Mouse (Mus musculus) lung, adult 2 months (tissue): ENCODE measurements around the gene Nfatc3. TPM values are rescaled to one million over a fixed set of nuclear protein-coding genes. Genes with fewer than 3 reads are reported as not detected.

Experiments
- DNase-seq: peaks from one replicate; pipeline ENCODE4 v3.0.0; 2022
- H3K4me1 ChIP-seq: fragments of 200-500 bp; 2 replicates; pipeline ENCODE4 v1.6.1; 2011; ENCODE audit warnings: low read length; ENCODE audit not compliant: control insufficient read depth, insufficient read depth
- H3K4me3 ChIP-seq: fragments of 200-500 bp; replicated peaks from 2 replicates; pipeline ENCODE3; 2011; ENCODE audit warnings: low read depth, mild to moderate bottlenecking, control low read depth, low read length; ENCODE audit errors: extremely low read depth
- CTCF ChIP-seq: fragments of 200-500 bp; IDR thresholded peaks from 2 replicates; pipeline ENCODE4 v1.5.1; 2011; ENCODE audit warnings: mild to moderate bottlenecking, low read length, control low read depth; ENCODE audit not compliant: insufficient read depth
- POLR2A ChIP-seq: fragments of 200-500 bp; IDR thresholded peaks from 2 replicates; pipeline ENCODE4 v1.6.1; 2011; ENCODE audit warnings: low read depth, mild to moderate bottlenecking, control low read depth, low read length, borderline replicate concordance; ENCODE audit errors: extremely low read depth
- WGBS: fragments of 180-500 bp; shearing (Covaris S2); methylation state at CpG from one replicate; pipeline ENCODE4 v1.1.7; 2018; 5-methylcytosine and 5-hydroxymethylcytosine counted together
- polyA plus RNA-seq: library from polyadenylated mRNA; depleted of rRNA; stranded (reverse); fragments of >200 nt; gene quantifications from 2 replicates; pipeline ENCODE4 v1.2.3, GENCODE M21; 2012

Nfatc3 gene
- polyA plus RNA-seq, 1 experiment, result 19.9 TPM

- DNase-seq, result no peak
- Histone ChIP-seq H3K4me3 (no peak overlapping the region), H3K4me1 (0 out of 2 replicates have a peak, but pooled peaks cover 5% of the 10 kb centered on the region)
- WGBS, result 93% methylated on average over 4 of the region's 4 CpGs
- TF ChIP-seq CTCF (no peak), POLR2A (no peak)
Measured at GRCm38 (mm10) chr8:106131021-106131420, 72.4 kb downstream of the Nfatc3 start.

- DNase-seq, result no peak
Measured at GRCm38 (mm10) chr8:106131488-106132222, 73.0 kb downstream of the Nfatc3 start.

GRCm38 (mm10) chr8:106132356-106132755 is 73.7 kb downstream of the Nfatc3 start:
- Histone ChIP-seq H3K4me3 (no peak overlapping the region), H3K4me1 (0 out of 2 replicates have a peak, but pooled peaks cover 5% of the 10 kb centered on the region)
- 85% methylated on average over 11 of the region's 11 CpGs for WGBS
- DNase-seq, result no peak
- TF ChIP-seq CTCF (no peak), POLR2A (no peak)

More at GRCm38 (mm10) chr8:106131488-106132222, 73.0 kb downstream of the Nfatc3 start:
- Histone ChIP-seq H3K4me3 (no peak overlapping the region), H3K4me1 (0 out of 2 replicates have a peak, but pooled peaks cover 5% of the 10 kb centered on the region)
- WGBS, result 85% methylated on average over 7 of the region's 7 CpGs
- no peak for TF ChIP-seq POLR2A
- TF ChIP-seq CTCF, result no peak

- no peak for DNase-seq
- peaks cover 5% of the 10 kb centered on the region; the same call in 1 of the 2 replicates for H3K4me1 ChIP-seq
- H3K4me3 ChIP-seq, result no peak overlapping the region
- WGBS, result 48% methylated on average over 13 of the region's 13 CpGs
- no peak for TF ChIP-seq CTCF
- no peak for TF ChIP-seq POLR2A
Measured at GRCm38 (mm10) chr8:106133526-106133925, 74.9 kb downstream of the Nfatc3 start.

DNA sequence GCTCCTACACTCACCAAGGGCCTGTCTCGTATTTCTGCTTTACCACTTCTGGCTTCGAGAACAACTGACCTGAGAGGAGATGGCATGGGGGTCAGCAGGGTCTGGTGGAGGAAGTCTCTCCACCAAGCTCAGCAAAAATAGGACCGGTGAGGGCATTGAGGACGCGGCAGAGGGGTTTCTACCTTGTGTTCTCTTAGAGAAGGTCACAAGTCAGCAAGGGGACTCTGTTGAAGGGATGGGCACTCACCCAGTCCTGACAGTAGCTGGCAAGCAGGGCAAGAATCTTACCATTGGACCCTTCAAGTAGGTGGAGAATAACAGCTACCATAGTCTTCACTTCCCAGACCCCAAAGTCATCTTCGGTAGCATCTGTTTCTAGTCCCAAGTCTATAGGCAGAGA is 75.3 kb downstream of the Nfatc3 start:
- H3K4me1 ChIP-seq, result peaks cover 7% of the 10 kb centered on the region; the same call in 1 of the 2 replicates
- H3K4me3 ChIP-seq, result no peak overlapping the region
- no peak for DNase-seq
- WGBS, result 67% methylated on average over 6 of the region's 6 CpGs
- TF ChIP-seq CTCF, result no peak
- no peak for TF ChIP-seq POLR2A

DNA sequence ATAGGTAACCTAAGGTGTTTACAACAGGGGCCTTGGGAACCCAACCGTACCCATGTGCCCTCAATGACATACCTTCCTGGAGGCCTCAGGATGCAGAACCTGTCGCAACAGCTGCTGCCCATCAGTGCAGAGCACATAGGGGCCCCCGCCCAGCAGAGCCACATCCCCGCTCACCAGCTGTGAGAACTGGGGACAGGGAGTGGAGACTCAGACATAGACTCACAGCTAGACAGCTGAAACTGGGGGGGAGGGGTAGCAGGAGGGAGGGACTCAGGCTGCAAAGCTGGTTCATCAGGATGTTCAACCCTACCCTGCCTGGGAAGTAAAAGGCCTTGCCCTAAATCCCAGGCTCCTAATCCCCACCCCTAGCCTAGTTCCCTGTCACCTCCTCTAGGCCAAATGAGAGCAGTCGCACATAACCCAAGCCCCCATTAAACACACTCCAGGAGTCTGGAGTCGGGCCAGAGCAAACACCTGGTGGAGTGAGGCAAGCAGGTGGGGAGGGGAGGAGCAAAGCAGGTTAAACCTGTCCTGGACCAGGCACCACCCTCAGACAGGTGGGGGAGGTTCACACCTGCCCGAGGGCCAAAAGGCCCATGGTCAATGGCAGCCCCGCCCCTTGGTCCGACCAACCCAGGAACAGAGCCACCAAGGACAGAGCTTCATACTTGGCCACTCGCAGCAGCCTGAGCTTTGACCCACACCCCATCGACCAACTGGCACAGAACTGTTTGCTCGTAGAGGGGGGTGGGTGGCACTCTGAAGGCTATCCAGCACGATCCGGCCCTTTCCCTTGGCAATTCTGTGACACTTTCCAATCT is 76.3 kb downstream of the Nfatc3 start:
- TF ChIP-seq POLR2A (peak; percentile 59; the same call in 1 of the 2 replicates), CTCF (no peak)
- H3K4me3 ChIP-seq, result peak overlapping the region; percentile 75
- WGBS, result 31% methylated on average over 14 of the region's 14 CpGs
- peaks cover 7% of the 10 kb centered on the region; the same call in 1 of the 2 replicates for H3K4me1 ChIP-seq
- DNase-seq, result peak; percentile 94

- WGBS, result 12% methylated on average over 19 of the region's 19 CpGs
- H3K4me3 ChIP-seq, result peak overlapping the region; percentile 75
- peaks cover 8% of the 10 kb centered on the region; the same call in 1 of the 2 replicates for H3K4me1 ChIP-seq
- TF ChIP-seq CTCF (no peak), POLR2A (peak; percentile 63; the same call in 1 of the 2 replicates)
- DNase-seq, result no peak
Measured at GRCm38 (mm10) chr8:106135672-106136071, 77.0 kb downstream of the Nfatc3 start.

- TF ChIP-seq POLR2A (peak; percentile 81; the same call in 1 of the 2 replicates), CTCF (no peak)
- WGBS, result 1% methylated on average over 86 of the region's 86 CpGs
- H3K4me1 ChIP-seq, result peaks cover 10% of the 10 kb centered on the region; the same call in 1 of the 2 replicates
- peak within 1 kb of the TSS; percentile 75 for H3K4me3 ChIP-seq
- DNase-seq, result peak; percentile 82
Measured at GRCm38 (mm10) chr8:106136156-106137130, 77.8 kb downstream of the Nfatc3 start, which contains the start of gene Esrp2. Gene Esrp2 (minus strand): TSS chr8:106136974.
